ENCODE assay signal across 10 mouse cellular contexts in genomic region chr19:43487429-43487828, GRCm38 (mm10). TPM values are rescaled to one million over a fixed set of nuclear protein-coding genes. Genes with fewer than 3 reads are reported as not detected.
DNase-seq lines count a peak whose midpoint lies in the region; ATAC-seq lines count a peak whose summit lies in the region.
"Had no signal": no experiment of that assay in that cellular context is flagged by ENCODE, and none has a peak within 500 bp of the region (broad histone marks: within the 10 kb centered on the region; RNA-seq: fewer than 3 reads in every experiment).

No protein-coding gene starts in this region.

- 46% methylated on average over 3 of the region's 3 CpGs for WGBS in forebrain, embryonic 14.5 days
- 43% methylated on average over 3 of the region's 3 CpGs for WGBS in forebrain, embryonic 10.5 days
- 35% methylated on average over 3 of the region's 3 CpGs for WGBS in limb, embryonic 11.5 days
- 44% methylated on average over 3 of the region's 3 CpGs for WGBS in limb, embryonic 10.5 days
- WGBS in midbrain, embryonic 13.5 days = 47% methylated on average over 3 of the region's 3 CpGs

- no peaks in the 10 kb centered on the region for H3K9me3 ChIP-seq in forebrain, embryonic 14.5 days (replicated peaks; ENCODE audit: control insufficient read depth, low read length)
- H3K9me3 ChIP-seq in forebrain, embryonic 10.5 days = no peaks in the 10 kb centered on the region
- H3K9me3 ChIP-seq in limb, embryonic 11.5 days (ENCODE audit: control insufficient read depth, low read length) = no peaks in the 10 kb centered on the region
- no peaks in the 10 kb centered on the region for H3K9me3 ChIP-seq in limb, embryonic 10.5 days (replicated peaks)
- H3K9me3 ChIP-seq in midbrain, embryonic 13.5 days = no peaks in the 10 kb centered on the region
- H3K9me3 ChIP-seq: heart, embryonic 13.5 days; midbrain, embryonic 12.5 days had no signal

- no peaks in the 10 kb centered on the region for H3K27me3 ChIP-seq in forebrain, embryonic 14.5 days (replicated peaks; ENCODE audit: control insufficient read depth, insufficient read depth, low read length)
- no peaks in the 10 kb centered on the region for H3K27me3 ChIP-seq in forebrain, embryonic 10.5 days (ENCODE audit: poor library complexity, severe bottlenecking)
- no peaks in the 10 kb centered on the region for H3K27me3 ChIP-seq in limb, embryonic 11.5 days (ENCODE audit: control insufficient read depth, insufficient read depth, low read length)
- H3K27me3 ChIP-seq in limb, embryonic 10.5 days (ENCODE audit: low read depth, poor library complexity, severe bottlenecking) = no peaks in the 10 kb centered on the region
- no peaks in the 10 kb centered on the region for H3K27me3 ChIP-seq in midbrain, embryonic 13.5 days
- H3K27me3 ChIP-seq: midbrain, embryonic 12.5 days had no signal

- H3K9ac ChIP-seq in forebrain, embryonic 14.5 days (ENCODE audit: low read length) = no peak overlapping the region
- H3K9ac ChIP-seq in limb, embryonic 11.5 days (ENCODE audit: low read length) = no peak overlapping the region
- no peak overlapping the region for H3K9ac ChIP-seq in midbrain, embryonic 13.5 days (replicated peaks)
- H3K9ac ChIP-seq: heart, embryonic 13.5 days; midbrain, embryonic 12.5 days had no signal

- H3K4me1 ChIP-seq in forebrain, embryonic 14.5 days (ENCODE audit: control insufficient read depth, insufficient read depth, low read length) = no peaks in the 10 kb centered on the region
- no peaks in the 10 kb centered on the region for H3K4me1 ChIP-seq in forebrain, embryonic 10.5 days
- no peaks in the 10 kb centered on the region for H3K4me1 ChIP-seq in limb, embryonic 11.5 days (ENCODE audit: control insufficient read depth, insufficient read depth, low read length)
- H3K4me1 ChIP-seq in limb, embryonic 10.5 days = no peaks in the 10 kb centered on the region
- no peaks in the 10 kb centered on the region for H3K4me1 ChIP-seq in midbrain, embryonic 13.5 days (replicated peaks)
- H3K4me1 ChIP-seq: heart, embryonic 13.5 days; midbrain, embryonic 12.5 days had no signal

- ATAC-seq in forebrain, embryonic 14.5 days = no peak
- ATAC-seq in limb, embryonic 11.5 days (ENCODE audit: insufficient number of reproducible peaks, low FRiP score, low TSS enrichment, low read depth) = no peak
- no peak for ATAC-seq in midbrain, embryonic 13.5 days

- H3K36me3 ChIP-seq in forebrain, embryonic 14.5 days (ENCODE audit: control insufficient read depth, insufficient read depth, low read length) = no peaks in the 10 kb centered on the region
- no peaks in the 10 kb centered on the region for H3K36me3 ChIP-seq in forebrain, embryonic 10.5 days (replicated peaks)
- H3K36me3 ChIP-seq in limb, embryonic 11.5 days (ENCODE audit: control insufficient read depth, insufficient read depth, low read length) = no peaks in the 10 kb centered on the region
- H3K36me3 ChIP-seq in limb, embryonic 10.5 days = no peaks in the 10 kb centered on the region
- no peaks in the 10 kb centered on the region for H3K36me3 ChIP-seq in midbrain, embryonic 13.5 days
- H3K36me3 ChIP-seq: heart, embryonic 13.5 days; midbrain, embryonic 12.5 days had no signal

- no peak overlapping the region for H3K4me2 ChIP-seq in forebrain, embryonic 14.5 days (ENCODE audit: low read length)
- no peak overlapping the region for H3K4me2 ChIP-seq in limb, embryonic 11.5 days (ENCODE audit: low read depth, severe bottlenecking)
- no peak overlapping the region for H3K4me2 ChIP-seq in midbrain, embryonic 13.5 days (replicated peaks)
- H3K4me2 ChIP-seq: heart, embryonic 13.5 days; midbrain, embryonic 12.5 days had no signal

- H3K27ac ChIP-seq in forebrain, embryonic 14.5 days (ENCODE audit: low read depth, low read length) = no peak overlapping the region
- H3K27ac ChIP-seq in forebrain, embryonic 10.5 days = no peak overlapping the region
- no peak overlapping the region for H3K27ac ChIP-seq in limb, embryonic 11.5 days (replicated peaks; ENCODE audit: low read depth, low read length)
- no peak overlapping the region for H3K27ac ChIP-seq in limb, embryonic 10.5 days
- H3K27ac ChIP-seq in midbrain, embryonic 13.5 days = no peak overlapping the region
- H3K27ac ChIP-seq: heart, embryonic 13.5 days; midbrain, embryonic 12.5 days had no signal

- peak; percentile 43 for DNase-seq in forebrain, embryonic 14.5 days (ENCODE audit: low spot score)
- no peak for DNase-seq in forebrain, embryonic 10.5 days (ENCODE audit: extremely low spot score, low spot score)
- peak; percentile 49 for DNase-seq in limb, embryonic 11.5 days (ENCODE audit: low spot score)
- DNase-seq in limb, embryonic 10.5 days (ENCODE audit: low spot score) = no peak
- peak; percentile 66 for DNase-seq in cerebellum, adult 9-11 months
- DNase-seq in lung, postnatal 25 days (ENCODE audit: low spot score) = peak; percentile 47
- no peak for DNase-seq in spleen, postnatal 14 days (ENCODE audit: low spot score in 2 of 2)

- no peak overlapping the region for H3K4me3 ChIP-seq in forebrain, embryonic 14.5 days (ENCODE audit: low read depth, low read length)
- H3K4me3 ChIP-seq in forebrain, embryonic 10.5 days = no peak overlapping the region
- no peak overlapping the region for H3K4me3 ChIP-seq in limb, embryonic 11.5 days (ENCODE audit: low read depth, low read length)
- H3K4me3 ChIP-seq in limb, embryonic 10.5 days = no peak overlapping the region
- no peak overlapping the region for H3K4me3 ChIP-seq in midbrain, embryonic 13.5 days (replicated peaks)
- H3K4me3 ChIP-seq: heart, embryonic 13.5 days; midbrain, embryonic 12.5 days had no signal

RNA-seq across cellular contexts. Expression of gene Got1, which starts 37.0 kb away (rescaled TPM):
- 56.9 and 65.6 TPM in 2 replicates for polyA plus RNA-seq in forebrain, embryonic 14.5 days (2014; fragmentation: Nextera tagmentation; extraction: Ambion mirVana)
- polyA plus RNA-seq in forebrain, embryonic 10.5 days (2016; fragmentation: Nextera tagmentation; extraction: Ambion mirVana) = 57.5 and 63.9 TPM in 2 replicates
- polyA plus RNA-seq in limb, embryonic 11.5 days (2014; fragmentation: Nextera tagmentation; extraction: Ambion mirVana) = 41.0 and 45.6 TPM in 2 replicates
- 53.9 and 64.8 TPM in 2 replicates for polyA plus RNA-seq in limb, embryonic 10.5 days (2016; fragmentation: Nextera tagmentation; extraction: Ambion mirVana)
- 67.3 and 73.2 TPM in 2 replicates for polyA plus RNA-seq in midbrain, embryonic 13.5 days (2015; fragmentation: Nextera tagmentation; extraction: Ambion mirVana)

RNA-seq across cellular contexts. Expression of gene Cnnm1, which starts 47.2 kb away (rescaled TPM):
- polyA plus RNA-seq in forebrain, embryonic 14.5 days (2014; fragmentation: Nextera tagmentation; extraction: Ambion mirVana) = 0.62 and 1.4 TPM in 2 replicates
- polyA plus RNA-seq in forebrain, embryonic 10.5 days (2016; fragmentation: Nextera tagmentation; extraction: Ambion mirVana) = 0.31 and 0.36 TPM in 2 replicates
- 0.17 and 0.48 TPM in 2 replicates for polyA plus RNA-seq in limb, embryonic 11.5 days (2014; fragmentation: Nextera tagmentation; extraction: Ambion mirVana)
- polyA plus RNA-seq in limb, embryonic 10.5 days (2016; fragmentation: Nextera tagmentation; extraction: Ambion mirVana) = 0.13 and 0.20 TPM in 2 replicates
- 0.80 and 1.3 TPM in 2 replicates for polyA plus RNA-seq in midbrain, embryonic 13.5 days (2015; fragmentation: Nextera tagmentation; extraction: Ambion mirVana)

Comparison
In these comparisons a context has a peak if more than half of its experiments do, and no peak if none do; other contexts are left out.
1. DNase-seq: peak in forebrain, embryonic 14.5 days (single experiment), limb, embryonic 11.5 days (single experiment), cerebellum, adult 9-11 months (single experiment) and lung, postnatal 25 days (single experiment); none in forebrain, embryonic 10.5 days (single experiment), limb, embryonic 10.5 days (single experiment) and spleen, postnatal 14 days (0 of 2).